Mouse (Mus musculus) embryonic facial prominence, embryonic 12.5 days (tissue): ENCODE measurements around the gene Rgcc. TPM values are rescaled to one million over a fixed set of nuclear protein-coding genes. Genes with fewer than 3 reads are reported as not detected.

ENCODE experiments used
- ATAC-seq: fragments of 200-750 bp; cut with Nextera tagmentation; 2 replicates; pipeline ENCODE4 v1.8.0; 2017; ENCODE audit not compliant: insufficient number of reproducible peaks, insufficient read depth, low FRiP score, low TSS enrichment
- H3K27ac ChIP-seq: fragments of 300-500 bp; sonication (generic); 2 replicates; pipeline ENCODE4 v1.5.1; 2016; ENCODE audit warnings: mild to moderate bottlenecking
- H3K27me3 ChIP-seq: fragments of 300-500 bp; sonication (generic); 2 replicates; pipeline ENCODE4 v1.6.1; 2016; ENCODE audit warnings: mild to moderate bottlenecking, moderate library complexity
- H3K36me3 ChIP-seq: fragments of 300-500 bp; sonication (generic); 2 replicates; pipeline ENCODE4 v1.6.1; 2016; ENCODE audit warnings: mild to moderate bottlenecking
- H3K4me1 ChIP-seq: fragments of 300-500 bp; sonication (generic); 2 replicates; pipeline ENCODE4 v1.6.1; 2016
- H3K4me2 ChIP-seq: fragments of 300-500 bp; sonication (generic); replicated peaks from 2 replicates; pipeline ENCODE4 v1.6.1; 2016; ENCODE audit warnings: mild to moderate bottlenecking, moderate library complexity
- H3K4me3 ChIP-seq: fragments of 300-500 bp; sonication (generic); 2 replicates; pipeline ENCODE4 v1.5.1; 2016; ENCODE audit warnings: mild to moderate bottlenecking
- H3K9ac ChIP-seq: fragments of 300-500 bp; sonication (generic); 2 replicates; pipeline ENCODE4 v1.6.1; 2016; ENCODE audit warnings: mild to moderate bottlenecking, moderate library complexity
- H3K9me3 ChIP-seq: fragments of 300-500 bp; sonication (generic); 2 replicates; pipeline ENCODE4 v1.6.1; 2016; ENCODE audit warnings: mild to moderate bottlenecking, moderate library complexity
- WGBS: fragments of 180-500 bp; shearing (Covaris S2); methylation state at CpG from one replicate; pipeline ENCODE4 v1.1.7; 2016; 5-methylcytosine and 5-hydroxymethylcytosine counted together
- polyA plus RNA-seq: library from polyadenylated mRNA; unstranded; fragments of >200 nt; fragmentation: Nextera tagmentation; extraction: Ambion mirVana; gene quantifications from 2 replicates; pipeline ENCODE4 v1.2.1, GENCODE M21; 2016

Rgcc gene
- 62.2 and 62.5 TPM in 2 replicates for polyA plus RNA-seq

GRCm38 (mm10) chr14:79301466-79301875 lies at the start of gene Rgcc:
Rgcc (minus strand) TSS chr14:79301645.
- Histone ChIP-seq H3K4me2 (peak within 1 kb of the TSS; percentile 89), H3K27ac (no peak within 1 kb of the TSS), H3K27me3 (no peaks in the 10 kb centered on the region), H3K9ac (peak within 1 kb of the TSS; percentile 45), H3K9me3 (no peaks in the 10 kb centered on the region), H3K4me3 (peak within 1 kb of the TSS; percentile 51), H3K36me3 (no peaks in the 10 kb centered on the region), H3K4me1 (peaks cover 32% of the 10 kb centered on the region)
- ATAC-seq = peak; percentile 91
- WGBS = under 1% methylated on average over 31 of the region's 34 CpGs

- no peaks in the 10 kb centered on the region for H3K4me1 ChIP-seq
- H3K4me2 ChIP-seq = no peak overlapping the region
- no peak for ATAC-seq
- no peaks in the 10 kb centered on the region for H3K27me3 ChIP-seq
- 77% methylated on average over 3 of the region's 3 CpGs for WGBS
- H3K4me3 ChIP-seq = no peak overlapping the region
- H3K9ac ChIP-seq = no peak overlapping the region
- no peak overlapping the region for H3K27ac ChIP-seq
- peaks cover 46% of the 10 kb centered on the region for H3K36me3 ChIP-seq
- 0 out of 2 replicates have a peak, but pooled peaks cover 4% of the 10 kb centered on the region for H3K9me3 ChIP-seq
These were observed 44.9 kb upstream of the Rgcc start for GRCm38 (mm10) chr14:79346384-79346783.

- Histone ChIP-seq H3K9me3 (no peaks in the 10 kb centered on the region), H3K36me3 (peaks cover 45% of the 10 kb centered on the region), H3K9ac (no peak overlapping the region), H3K27ac (no peak overlapping the region), H3K4me3 (no peak overlapping the region), H3K27me3 (no peaks in the 10 kb centered on the region), H3K4me1 (peaks cover 5% of the 10 kb centered on the region; the same call in 1 of the 2 replicates), H3K4me2 (no peak overlapping the region)
- 82% methylated on average over 3 of the region's 3 CpGs for WGBS
- no peak for ATAC-seq
These were observed 34.2 kb upstream of the Rgcc start for GRCm38 (mm10) chr14:79335613-79336012.

- Histone ChIP-seq H3K9me3 (no peaks in the 10 kb centered on the region), H3K27me3 (no peaks in the 10 kb centered on the region), H3K36me3 (peaks cover 28% of the 10 kb centered on the region), H3K4me3 (no peak overlapping the region), H3K4me1 (peaks cover 5% of the 10 kb centered on the region; the same call in 1 of the 2 replicates), H3K9ac (no peak overlapping the region), H3K4me2 (no peak overlapping the region), H3K27ac (no peak overlapping the region)
- 65% methylated on average over 7 of the region's 7 CpGs for WGBS
- ATAC-seq = no peak
These were observed 30.5 kb upstream of the Rgcc start for GRCm38 (mm10) chr14:79331936-79332335.

- Histone ChIP-seq H3K36me3 (peaks cover 19% of the 10 kb centered on the region; the same call in 1 of the 2 replicates), H3K4me1 (peaks cover 5% of the 10 kb centered on the region; the same call in 1 of the 2 replicates), H3K9me3 (no peaks in the 10 kb centered on the region), H3K4me2 (peak overlapping the region; percentile 31), H3K27me3 (no peaks in the 10 kb centered on the region), H3K9ac (no peak overlapping the region), H3K4me3 (peak overlapping the region; percentile 2; the same call in 1 of the 2 replicates), H3K27ac (no peak overlapping the region)
- ATAC-seq = no peak
- 32% methylated on average over 16 of the region's 16 CpGs for WGBS
These were observed 29.6 kb upstream of the Rgcc start for GRCm38 (mm10) chr14:79330944-79331561.

- H3K27ac ChIP-seq = no peak overlapping the region
These were observed 25.6 kb upstream of the Rgcc start for GRCm38 (mm10) chr14:79327033-79327432.

GRCm38 (mm10) chr14:79324112-79324840 lies 22.8 kb upstream of the Rgcc start:
- no peak overlapping the region; the same call in 1 of the 2 replicates for H3K27ac ChIP-seq
- ATAC-seq = no peak
- no peaks in the 10 kb centered on the region for H3K9me3 ChIP-seq

More at GRCm38 (mm10) chr14:79327033-79327432, 25.6 kb upstream of the Rgcc start:
- Histone ChIP-seq H3K27me3 (no peaks in the 10 kb centered on the region), H3K4me3 (no peak overlapping the region), H3K36me3 (0 out of 2 replicates have a peak, but pooled peaks cover 5% of the 10 kb centered on the region), H3K9ac (no peak overlapping the region), H3K4me1 (peaks cover 12% of the 10 kb centered on the region; the same call in 1 of the 2 replicates), H3K9me3 (no peaks in the 10 kb centered on the region), H3K4me2 (no peak overlapping the region)
- WGBS = 30% methylated on average over 5 of the region's 5 CpGs
- no peak for ATAC-seq

GRCm38 (mm10) chr14:79321881-79322280 lies 20.4 kb upstream of the Rgcc start:
- Histone ChIP-seq H3K9me3 (no peaks in the 10 kb centered on the region), H3K4me2 (no peak overlapping the region), H3K4me3 (no peak overlapping the region), H3K27ac (no peak overlapping the region), H3K4me1 (0 out of 2 replicates have a peak, but pooled peaks cover 6% of the 10 kb centered on the region), H3K36me3 (no peaks in the 10 kb centered on the region), H3K9ac (no peak overlapping the region), H3K27me3 (no peaks in the 10 kb centered on the region)
- 83% methylated on average over 5 of the region's 5 CpGs for WGBS
- ATAC-seq = no peak

More at GRCm38 (mm10) chr14:79324112-79324840, 22.8 kb upstream of the Rgcc start:
- WGBS = 72% methylated on average over 10 of the region's 10 CpGs
- H3K36me3 ChIP-seq = 0 out of 2 replicates have a peak, but pooled peaks cover 5% of the 10 kb centered on the region
- H3K4me3 ChIP-seq = no peak overlapping the region
- H3K27me3 ChIP-seq = no peaks in the 10 kb centered on the region
- H3K9ac ChIP-seq = no peak overlapping the region
- 0 out of 2 replicates have a peak, but pooled peaks cover 6% of the 10 kb centered on the region for H3K4me1 ChIP-seq
- H3K4me2 ChIP-seq = no peak overlapping the region

GRCm38 (mm10) chr14:79321152-79321551 lies 19.7 kb upstream of the Rgcc start:
- Histone ChIP-seq H3K4me2 (no peak overlapping the region), H3K27ac (no peak overlapping the region), H3K27me3 (no peaks in the 10 kb centered on the region), H3K9me3 (no peaks in the 10 kb centered on the region), H3K36me3 (no peaks in the 10 kb centered on the region), H3K4me1 (peaks cover 7% of the 10 kb centered on the region; the same call in 1 of the 2 replicates), H3K4me3 (no peak overlapping the region), H3K9ac (no peak overlapping the region)
- ATAC-seq = 0 out of 2 replicates have a peak, but pooled peaks have one; percentile 44
- 23% methylated on average over 8 of the region's 8 CpGs for WGBS

GRCm38 (mm10) chr14:79317602-79318001 lies 16.2 kb upstream of the Rgcc start:
- Histone ChIP-seq H3K4me1 (peaks cover 7% of the 10 kb centered on the region; the same call in 1 of the 2 replicates), H3K4me3 (no peak overlapping the region), H3K9ac (no peak overlapping the region), H3K4me2 (no peak overlapping the region), H3K27ac (peak overlapping the region; percentile 25; the same call in 1 of the 2 replicates), H3K9me3 (no peaks in the 10 kb centered on the region), H3K27me3 (no peaks in the 10 kb centered on the region), H3K36me3 (no peaks in the 10 kb centered on the region)
- ATAC-seq = no peak
- 56% methylated on average over 2 of the region's 2 CpGs for WGBS

GRCm38 (mm10) chr14:79315877-79316276 lies 14.4 kb upstream of the Rgcc start:
- Histone ChIP-seq H3K27ac (no peak overlapping the region), H3K36me3 (no peaks in the 10 kb centered on the region), H3K4me1 (peaks cover 19% of the 10 kb centered on the region), H3K27me3 (no peaks in the 10 kb centered on the region), H3K4me2 (no peak overlapping the region), H3K4me3 (no peak overlapping the region), H3K9ac (no peak overlapping the region), H3K9me3 (no peaks in the 10 kb centered on the region)
- no peak for ATAC-seq
- 32% methylated on average over 7 of the region's 7 CpGs for WGBS
